Mouse (Mus musculus): ENCODE data around the gene Phldb1.
A peak's percentile ranks its signal among the peaks of the same experiment; 100 is the strongest.
"Not testable (repeated sequence)": the region's sequence is repeated elsewhere in the genome, so short reads cannot be mapped to it uniquely, and the experiment has no call there.

Phldb1 gene

DNA sequence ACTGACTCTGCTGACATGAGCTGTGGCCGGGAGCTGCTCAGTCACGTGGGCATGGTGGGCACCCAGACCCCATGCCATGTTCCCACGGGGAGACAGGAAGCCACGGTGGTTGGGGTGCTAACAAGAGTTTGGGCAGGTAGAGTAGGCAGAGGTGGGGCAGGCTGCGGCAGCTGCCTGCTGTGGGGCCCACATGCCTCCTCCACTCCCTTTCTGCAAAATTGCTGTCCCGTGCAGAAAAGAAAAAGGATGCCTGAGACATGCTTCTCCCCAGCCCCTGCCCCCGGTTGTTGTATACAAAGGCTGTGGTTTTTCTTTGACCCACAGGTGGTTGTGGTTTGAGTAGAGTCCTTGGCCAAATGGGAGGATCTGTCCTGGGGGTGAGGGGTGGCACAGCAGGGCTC, 86.1 kb downstream of the Phldb1 start:
- DNase-seq = no peak

DNA sequence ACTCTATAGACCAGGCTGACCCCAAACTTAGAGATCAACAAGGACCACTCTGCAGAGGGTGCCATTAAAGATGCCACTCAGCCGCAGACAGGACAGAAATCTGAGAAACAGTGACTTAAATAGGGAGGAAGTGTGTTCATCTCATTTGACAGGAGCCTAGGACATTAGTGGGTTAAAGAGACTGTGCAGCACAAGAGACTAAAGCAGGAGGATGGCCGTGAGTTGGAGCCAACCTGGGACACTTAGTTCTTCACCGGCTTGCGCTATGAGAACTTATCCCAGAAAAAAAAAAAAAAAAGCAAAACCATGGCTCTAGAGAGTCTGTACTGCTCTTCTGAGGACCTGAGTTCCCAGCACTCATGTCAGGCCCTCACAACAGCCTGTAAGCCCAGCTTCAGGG, 87.3 kb downstream of the Phldb1 start:
- DNase-seq = no peak

DNA sequence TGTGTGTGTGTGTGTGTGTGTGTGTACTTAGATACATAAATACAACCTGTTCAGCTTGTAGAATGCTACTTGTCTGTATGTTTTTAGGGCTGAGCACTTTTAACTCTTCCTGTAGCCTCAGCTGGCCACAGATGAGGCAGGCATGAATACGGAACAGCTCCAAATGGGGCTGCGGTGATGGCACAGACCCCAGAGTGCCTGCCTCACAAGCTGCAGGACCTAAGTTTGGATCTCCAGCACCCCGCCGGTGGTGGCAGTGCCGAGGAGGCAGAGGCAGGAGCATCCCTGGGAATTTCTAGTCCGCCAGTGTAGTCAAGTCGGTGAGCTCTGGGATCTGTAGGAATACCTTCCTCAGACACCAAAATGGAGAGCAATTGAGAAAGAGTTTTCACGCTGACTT, 88.0 kb downstream of the Phldb1 start:
- DNase-seq = no peak

DNA sequence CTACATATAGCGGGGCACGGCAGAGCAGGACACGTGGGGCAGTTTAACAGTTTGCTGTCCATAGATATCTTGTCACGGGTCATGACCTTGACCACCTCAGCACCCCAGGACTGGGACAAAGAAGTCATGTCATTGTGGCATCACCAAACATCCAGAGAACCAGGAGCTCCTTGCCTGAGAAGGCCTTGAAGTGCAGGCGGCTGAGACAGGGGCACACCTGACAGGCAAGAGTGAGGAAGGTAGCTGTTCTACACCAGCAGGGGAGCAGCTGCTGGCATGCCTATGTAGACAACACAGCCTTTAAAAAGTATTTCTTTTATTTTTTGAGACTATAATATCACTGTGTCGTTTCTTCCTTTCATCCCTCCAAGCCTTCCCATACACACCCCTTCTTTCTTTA, 88.6 kb downstream of the Phldb1 start:
- DNase-seq = no peak

DNA sequence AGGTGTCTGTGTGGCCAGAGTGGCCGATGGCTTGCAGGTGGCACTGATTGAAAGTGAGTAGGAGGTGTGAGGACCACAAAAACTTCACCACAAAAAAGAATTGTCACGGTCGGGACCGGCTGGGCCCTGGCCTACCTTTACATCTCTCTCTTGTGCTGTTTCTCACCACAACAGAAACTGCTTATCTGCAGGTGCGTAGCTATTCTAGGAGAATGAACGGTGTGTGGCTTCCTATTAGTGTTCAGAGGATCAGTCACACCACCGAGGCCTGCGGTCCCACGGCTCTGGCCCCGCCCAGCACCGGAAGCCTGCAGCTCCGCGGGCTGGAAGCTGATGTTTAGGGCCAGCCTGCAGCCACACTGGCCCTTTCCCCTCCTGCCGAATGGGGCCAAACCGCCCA, 89.1 kb downstream of the Phldb1 start:
- DNase-seq = no peak

DNA sequence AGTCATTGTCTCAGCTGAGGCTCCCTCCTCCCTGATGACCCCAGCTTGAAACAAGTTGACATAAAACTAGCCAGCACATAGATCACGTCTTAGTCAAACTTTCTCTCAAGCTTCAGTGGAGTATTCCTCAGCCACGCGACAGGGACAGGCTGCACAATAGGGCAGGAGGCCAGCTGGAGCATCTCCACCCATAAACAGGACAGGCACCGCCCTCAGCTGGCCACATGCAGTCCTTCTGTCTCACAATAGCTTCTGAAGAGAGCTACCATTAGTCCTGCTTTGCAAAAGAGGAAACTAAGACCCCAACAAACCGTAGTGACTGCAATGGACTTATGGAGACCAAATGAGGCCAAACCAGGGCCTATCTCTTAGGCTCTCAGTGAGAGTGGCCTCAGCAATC, 89.5 kb downstream of the Phldb1 start:
- DNase-seq = no peak

DNA sequence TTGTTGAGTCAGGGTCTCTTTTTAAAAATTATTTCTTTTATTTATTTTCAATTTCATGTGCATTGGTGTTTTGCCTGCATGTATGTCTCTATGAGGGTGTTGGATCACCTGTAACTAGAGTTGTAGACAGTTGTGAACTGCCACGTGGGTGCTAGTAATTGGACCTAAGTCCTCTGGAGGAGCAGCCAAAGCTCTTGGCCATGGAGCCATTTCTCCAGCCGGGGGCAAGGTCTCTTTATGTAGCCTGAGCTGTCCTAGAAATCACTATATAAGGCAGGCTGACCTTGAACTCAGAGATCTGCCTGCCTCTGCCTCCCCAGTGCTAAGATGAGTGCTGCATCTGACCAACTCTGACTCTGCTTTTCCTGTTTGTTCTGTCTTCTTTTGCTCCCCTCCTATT, 90.8 kb downstream of the Phldb1 start:
- DNase-seq = no peak

DNA sequence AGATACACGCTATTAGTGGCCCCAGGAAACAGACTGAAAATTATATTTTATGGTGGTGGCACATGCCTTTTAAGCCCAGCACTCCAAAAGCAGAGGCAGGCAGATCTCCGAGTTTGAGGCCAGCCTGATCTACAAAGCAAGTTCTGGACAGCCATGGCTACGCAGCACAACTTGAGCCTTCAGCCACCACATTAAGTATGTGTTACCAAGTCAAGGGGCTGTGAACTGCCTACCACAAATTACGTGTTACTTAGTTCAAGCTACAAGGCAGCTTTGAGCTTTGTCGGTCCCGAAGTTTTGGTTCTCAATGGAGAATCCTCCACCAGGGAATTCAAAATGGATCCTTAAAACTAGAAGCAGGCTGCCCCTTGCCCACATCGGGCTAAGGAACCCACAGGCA, 91.9 kb downstream of the Phldb1 start:
- DNase-seq = no peak

DNA sequence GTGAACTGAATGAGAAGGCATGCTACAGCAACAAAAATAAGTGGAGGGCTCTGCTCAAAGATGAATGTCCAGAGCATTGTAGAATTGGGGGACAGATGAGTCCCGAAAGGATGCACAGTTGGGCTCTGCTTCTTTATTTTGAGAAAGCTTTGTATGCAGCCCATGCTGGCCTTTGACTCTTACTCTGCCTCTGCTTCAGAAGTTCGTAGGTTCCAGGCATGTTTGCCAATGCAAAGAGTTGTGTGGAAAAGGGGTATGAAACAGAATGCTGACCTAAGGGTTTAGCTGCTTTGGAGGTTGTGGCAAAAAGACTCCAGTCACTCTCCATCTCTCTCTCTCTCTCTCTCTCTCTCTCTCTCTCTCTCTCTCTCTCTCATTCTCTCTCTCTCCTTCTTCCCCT, 93.4 kb downstream of the Phldb1 start:
- no peak for DNase-seq

DNA sequence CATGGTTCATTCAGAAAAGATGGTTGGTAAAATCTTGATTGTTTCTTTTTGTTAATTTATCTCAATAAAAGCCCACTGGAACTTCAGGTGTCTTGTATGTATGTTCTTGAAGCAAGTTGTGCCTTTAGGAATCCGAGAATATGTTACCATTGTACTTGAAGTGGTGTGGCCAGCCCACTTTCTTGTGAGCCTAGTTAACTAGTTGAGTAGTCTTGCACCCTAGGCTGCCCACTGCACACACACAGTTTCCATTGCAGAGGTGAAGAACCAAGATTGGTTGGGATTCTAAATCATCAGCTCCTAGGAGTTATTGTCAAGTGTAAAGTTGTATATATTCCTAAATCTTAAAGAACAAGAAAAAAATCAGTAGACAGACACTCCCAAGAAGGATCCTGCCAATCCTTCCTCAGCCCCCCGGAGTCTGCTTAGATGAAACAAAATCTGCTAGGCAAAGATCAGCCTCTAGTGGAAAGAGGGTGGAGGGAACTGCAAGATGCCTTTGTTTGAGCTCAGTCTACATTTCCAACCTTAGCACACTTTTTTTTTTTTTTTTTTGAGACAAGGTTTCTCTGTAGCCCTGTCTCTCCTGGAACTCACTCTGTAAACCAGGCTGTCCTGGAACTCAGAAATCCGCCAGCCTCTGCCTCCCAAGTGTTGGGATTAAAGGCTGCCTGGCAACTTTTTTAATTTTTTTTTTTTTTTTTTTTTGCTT, 94.2 kb downstream of the Phldb1 start:
- no peak for DNase-seq

DNA sequence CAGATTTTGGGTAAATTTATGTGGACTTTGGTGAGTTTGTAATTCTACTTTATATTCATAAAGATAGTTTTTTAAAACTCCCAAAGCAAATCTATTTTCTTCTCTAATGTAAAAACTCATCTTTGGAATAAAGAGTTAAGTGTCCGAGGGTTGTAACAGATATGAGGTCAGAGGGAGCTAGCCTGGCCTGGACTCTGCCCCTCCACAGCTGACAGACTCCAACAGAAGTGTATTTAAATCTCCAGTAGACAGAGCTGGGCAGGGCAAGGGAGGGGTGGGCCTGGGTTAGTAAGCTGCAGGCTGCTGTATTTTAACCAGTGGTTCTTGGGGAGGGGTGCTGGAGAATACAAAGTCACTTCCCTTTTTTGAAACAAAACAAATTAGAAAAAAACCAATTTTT, 95.0 kb downstream of the Phldb1 start:
- DNase-seq = not testable (repeated sequence)

DNA sequence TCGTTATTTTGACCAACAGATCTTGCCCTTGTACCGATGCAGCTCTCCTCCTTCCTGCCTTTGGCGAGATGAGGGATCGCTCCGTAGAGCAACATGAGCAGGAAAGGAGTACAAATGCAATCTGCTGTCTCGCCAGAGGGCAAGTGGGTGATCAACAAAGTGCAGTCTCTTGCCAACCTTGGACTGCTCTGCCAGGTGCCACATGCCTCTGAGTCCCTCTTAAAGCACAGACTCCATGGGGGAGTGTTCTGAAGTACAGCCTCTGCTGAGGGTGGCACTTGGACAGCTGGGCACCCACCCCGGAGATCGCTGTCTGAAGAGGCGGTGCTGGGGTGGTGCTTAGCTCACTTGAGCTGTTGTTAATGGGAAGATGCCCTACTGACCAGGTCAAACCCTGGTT, 96.3 kb downstream of the Phldb1 start:
- DNase-seq = not testable (repeated sequence)

DNA sequence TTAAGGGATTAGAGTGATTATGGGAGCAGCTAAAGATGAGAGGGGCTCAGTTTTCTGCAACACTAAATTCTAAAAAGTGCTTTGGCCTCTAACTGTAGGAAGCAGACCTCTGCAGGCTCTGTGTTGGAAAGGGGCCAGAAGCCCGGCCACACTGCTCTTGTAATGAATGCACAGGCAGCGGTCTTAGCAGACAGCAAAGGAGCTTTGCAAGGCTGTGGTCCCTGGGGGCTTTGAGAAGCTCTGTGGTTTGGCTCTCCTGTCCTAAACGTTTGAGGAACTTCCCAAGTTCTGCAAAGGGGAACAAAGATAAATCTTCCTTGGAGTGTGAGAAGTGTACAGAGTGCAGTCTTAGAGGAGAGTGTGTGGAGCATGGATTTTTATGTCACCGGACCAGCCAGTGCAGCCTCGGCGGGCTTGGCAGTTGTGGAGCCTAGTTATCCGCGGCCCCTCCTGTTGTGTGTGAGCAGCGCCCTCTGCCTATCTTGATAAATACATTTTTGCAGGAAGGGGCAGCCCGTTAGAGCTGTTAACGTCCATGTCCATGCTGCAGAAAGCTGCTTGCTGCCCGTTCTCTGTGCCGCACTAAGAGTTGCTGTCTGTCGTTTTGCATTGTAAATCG, 97.3 kb downstream of the Phldb1 start:
- DNase-seq = peak; percentile 28

Data from right cerebral cortex, postnatal 4 days (tissue).